Mouse (Mus musculus) forebrain, embryonic 16.5 days (tissue): ENCODE results near the gene Ntn1. TPM values are rescaled to one million over a fixed set of nuclear protein-coding genes. Genes with fewer than 3 reads are reported as not detected.
A peak's percentile ranks its signal among the peaks of the same experiment; 100 is the strongest.

Experiments
- ATAC-seq: fragments of 200-750 bp; cut with Nextera tagmentation; 2 replicates; pipeline ENCODE4 v1.8.0; 2017; ENCODE audit warnings: mild to moderate bottlenecking, moderate library complexity
- H3K27ac ChIP-seq: fragments of 300-500 bp; sonication (generic); 2 replicates; pipeline ENCODE4 v1.5.1; 2014; ENCODE audit warnings: low read length, control low read depth
- H3K27me3 ChIP-seq: fragments of 300-500 bp; sonication (generic); replicated peaks from 2 replicates; pipeline ENCODE4 v1.6.1; 2014; ENCODE audit warnings: low read length; ENCODE audit not compliant: control insufficient read depth, insufficient read depth
- H3K36me3 ChIP-seq: fragments of 300-500 bp; sonication (generic); 2 replicates; pipeline ENCODE4 v1.6.1; 2014; ENCODE audit not compliant: control insufficient read depth, insufficient read depth
- H3K4me1 ChIP-seq: fragments of 300-500 bp; sonication (generic); replicated peaks from 2 replicates; pipeline ENCODE4 v1.6.1; 2014; ENCODE audit warnings: low read length; ENCODE audit not compliant: control insufficient read depth, insufficient read depth
- H3K4me2 ChIP-seq: fragments of 300-500 bp; sonication (generic); 2 replicates; pipeline ENCODE4 v1.6.1; 2014; ENCODE audit warnings: mild to moderate bottlenecking, low read length, control low read depth
- H3K4me3 ChIP-seq: fragments of 300-500 bp; sonication (generic); replicated peaks from 2 replicates; pipeline ENCODE4 v1.5.1; 2014; ENCODE audit warnings: mild to moderate bottlenecking, low read length, control low read depth
- H3K9ac ChIP-seq: fragments of 300-500 bp; sonication (generic); replicated peaks from 2 replicates; pipeline ENCODE4 v1.6.1; 2014; ENCODE audit warnings: low read depth, low read length, control low read depth
- H3K9me3 ChIP-seq: fragments of 300-500 bp; sonication (generic); 2 replicates; pipeline ENCODE4 v1.6.1; 2016; ENCODE audit warnings: low read length; ENCODE audit not compliant: control insufficient read depth
- WGBS: fragments of 180-500 bp; shearing (Covaris S2); extraction: QIAGEN DNeasy Blood & Tissue Kit; methylation state at CpG from one replicate; pipeline ENCODE4 v1.1.7; 2014; 5-methylcytosine and 5-hydroxymethylcytosine counted together
- polyA plus RNA-seq: library from polyadenylated mRNA; unstranded; fragments of >200 nt; fragmentation: Nextera tagmentation; extraction: Ambion mirVana; gene quantifications from 2 replicates; pipeline ENCODE4 v1.2.1, GENCODE M21; 2015

Gene Ntn1
- polyA plus RNA-seq, 1 experiment from 2014 or later = 9.4 TPM

DNA sequence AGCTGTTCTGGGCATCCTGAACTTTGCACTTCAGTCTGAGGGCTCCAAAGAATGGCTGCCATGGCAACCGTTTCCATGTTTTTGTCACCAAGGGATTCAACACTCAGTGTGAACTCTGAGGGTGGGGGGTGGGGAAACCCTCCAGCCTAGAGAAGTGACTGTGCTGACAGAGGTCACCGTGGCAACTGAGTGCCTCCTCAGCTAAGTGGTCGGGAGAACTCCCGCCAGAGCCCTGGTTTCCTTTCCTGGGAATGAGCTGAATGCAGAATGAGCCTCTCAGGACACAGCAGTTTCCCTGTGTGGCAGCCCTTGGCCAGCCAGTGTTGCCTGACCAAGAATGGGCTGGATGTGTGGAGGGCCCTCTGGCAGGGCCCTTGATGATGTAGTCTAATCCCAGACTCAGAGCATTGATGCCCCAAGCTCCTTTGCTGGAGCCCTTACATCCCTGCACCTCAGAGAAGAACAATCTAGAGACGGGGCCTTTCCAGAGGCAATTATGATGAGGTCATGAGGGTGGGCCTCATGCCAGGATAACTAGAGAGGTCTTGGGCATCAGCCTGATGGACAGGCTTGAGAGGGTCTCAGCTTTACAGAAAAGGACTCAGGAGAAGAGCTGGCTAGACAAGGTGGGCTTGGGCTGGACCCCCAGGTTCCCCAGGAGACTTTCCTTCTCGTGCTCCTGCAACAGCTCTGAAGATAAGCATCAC is 185.3 kb downstream of the Ntn1 start:
- Histone ChIP-seq H3K4me1 (peaks cover 19% of the 10 kb centered on the region), H3K36me3 (no peaks in the 10 kb centered on the region), H3K9ac (no peak overlapping the region), H3K27ac (peak overlapping the region; percentile 63; the same call in 1 of the 2 replicates), H3K9me3 (no peaks in the 10 kb centered on the region), H3K4me2 (no peak overlapping the region), H3K27me3 (no peaks in the 10 kb centered on the region), H3K4me3 (no peak overlapping the region)
- peak; percentile 66 for ATAC-seq
- 12% methylated on average over 6 of the region's 6 CpGs for WGBS

- Histone ChIP-seq H3K9me3 (no peaks in the 10 kb centered on the region), H3K4me3 (no peak overlapping the region), H3K27me3 (no peaks in the 10 kb centered on the region), H3K9ac (no peak overlapping the region), H3K36me3 (no peaks in the 10 kb centered on the region), H3K4me1 (peaks cover 19% of the 10 kb centered on the region), H3K4me2 (no peak overlapping the region), H3K27ac (peak overlapping the region; percentile 41; the same call in 1 of the 2 replicates)
- WGBS = 54% methylated on average over 9 of the region's 9 CpGs
- no peak for ATAC-seq
Observed at GRCm38 (mm10) chr11:68214496-68215205, 186.0 kb downstream of the Ntn1 start.

DNA sequence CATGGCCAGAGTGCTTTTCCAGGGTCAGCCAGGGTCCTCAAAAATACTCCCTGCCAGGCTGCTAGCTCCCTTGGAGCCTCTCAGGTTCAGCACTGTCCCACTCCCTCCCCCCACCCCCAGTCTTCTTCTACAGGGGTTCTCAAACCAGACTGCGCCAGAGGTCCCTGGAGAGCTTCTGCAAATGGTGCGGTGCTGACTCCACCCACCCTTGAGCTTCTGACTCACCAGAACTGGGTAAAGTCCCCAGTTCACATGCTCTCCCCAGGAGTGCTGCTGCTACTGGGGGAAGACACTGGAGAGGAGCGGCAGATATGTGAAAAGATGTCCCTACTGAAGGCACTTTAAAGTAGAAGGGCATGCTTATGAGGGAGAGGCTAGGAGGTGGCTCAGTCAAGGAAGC is 186.7 kb downstream of the Ntn1 start:
- Histone ChIP-seq H3K4me2 (no peak overlapping the region), H3K27me3 (no peaks in the 10 kb centered on the region), H3K4me3 (no peak overlapping the region), H3K9me3 (no peaks in the 10 kb centered on the region), H3K9ac (no peak overlapping the region), H3K36me3 (no peaks in the 10 kb centered on the region), H3K27ac (no peak overlapping the region), H3K4me1 (peaks cover 19% of the 10 kb centered on the region)
- ATAC-seq = no peak
- WGBS = 78% methylated on average over 3 of the region's 3 CpGs

GRCm38 (mm10) chr11:68211924-68212578 is 188.6 kb downstream of the Ntn1 start:
- Histone ChIP-seq H3K9me3 (no peaks in the 10 kb centered on the region), H3K4me3 (no peak overlapping the region), H3K27me3 (no peaks in the 10 kb centered on the region), H3K9ac (no peak overlapping the region), H3K4me1 (peaks cover 19% of the 10 kb centered on the region), H3K27ac (no peak overlapping the region), H3K4me2 (no peak overlapping the region), H3K36me3 (no peaks in the 10 kb centered on the region)
- ATAC-seq = no peak
- 61% methylated on average over 8 of the region's 8 CpGs for WGBS

- no peak overlapping the region for H3K4me3 ChIP-seq
- no peak for ATAC-seq
- H3K27ac ChIP-seq = no peak overlapping the region
- H3K4me1 ChIP-seq = peaks cover 11% of the 10 kb centered on the region
- no peaks in the 10 kb centered on the region for H3K27me3 ChIP-seq
- WGBS = 96% methylated on average over 5 of the region's 5 CpGs
- H3K36me3 ChIP-seq = no peaks in the 10 kb centered on the region
- H3K9me3 ChIP-seq = no peaks in the 10 kb centered on the region
- no peak overlapping the region for H3K9ac ChIP-seq
- no peak overlapping the region for H3K4me2 ChIP-seq
Observed at GRCm38 (mm10) chr11:68210714-68211113, 189.9 kb downstream of the Ntn1 start.

DNA sequence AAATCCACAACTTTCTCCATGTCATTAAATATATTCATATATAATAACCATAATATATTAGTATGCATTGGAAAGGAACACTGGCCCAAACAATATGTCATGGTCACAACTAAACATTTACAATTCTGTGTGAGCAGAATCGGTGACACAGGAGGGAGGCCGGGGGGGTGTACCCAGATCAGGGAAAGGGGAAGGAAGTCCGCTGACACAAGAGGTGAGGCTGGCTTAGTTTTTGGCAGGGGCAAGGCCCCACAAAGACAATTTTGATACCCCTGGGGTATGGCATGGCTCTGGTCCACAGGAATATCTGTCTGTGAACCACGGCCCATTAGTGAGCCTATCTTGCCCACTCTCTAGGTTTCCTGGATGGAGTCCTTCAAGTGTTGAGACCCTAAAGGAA is 191.1 kb downstream of the Ntn1 start:
- Histone ChIP-seq H3K4me3 (no peak overlapping the region), H3K9ac (no peak overlapping the region), H3K27me3 (no peaks in the 10 kb centered on the region), H3K4me1 (no peaks in the 10 kb centered on the region; the same call in 1 of the 2 replicates), H3K36me3 (no peaks in the 10 kb centered on the region), H3K4me2 (no peak overlapping the region), H3K9me3 (no peaks in the 10 kb centered on the region), H3K27ac (no peak overlapping the region)
- ATAC-seq = no peak
- WGBS = 96% methylated on average over 4 of the region's 4 CpGs

DNA sequence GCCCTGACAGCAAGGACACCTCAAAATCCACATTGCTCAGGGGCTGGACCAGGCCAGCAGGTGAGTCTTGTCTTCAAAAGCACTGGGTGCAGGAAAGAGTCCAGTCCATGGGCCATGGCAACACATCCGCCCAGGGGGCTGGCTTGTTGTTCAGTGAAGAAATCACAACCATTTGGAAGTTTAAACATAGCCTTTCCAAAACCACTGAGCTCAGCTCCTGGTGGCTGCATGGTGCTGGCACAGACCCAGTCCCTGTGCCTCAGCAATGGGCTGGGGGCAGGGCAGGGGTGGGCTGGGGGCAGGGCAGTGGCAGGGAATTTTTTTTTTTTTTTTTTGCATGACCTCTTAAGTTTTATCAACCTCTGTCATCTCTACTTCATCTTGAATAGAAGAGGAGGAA is 192.0 kb downstream of the Ntn1 start:
- H3K4me3 ChIP-seq = no peak overlapping the region
- H3K4me1 ChIP-seq = no peaks in the 10 kb centered on the region; the same call in 1 of the 2 replicates
- no peaks in the 10 kb centered on the region for H3K9me3 ChIP-seq
- no peak overlapping the region for H3K4me2 ChIP-seq
- ATAC-seq = no peak
- no peaks in the 10 kb centered on the region for H3K27me3 ChIP-seq
- 71% methylated on average over 1 of the region's 1 CpGs for WGBS
- no peaks in the 10 kb centered on the region for H3K36me3 ChIP-seq
- H3K27ac ChIP-seq = no peak overlapping the region
- H3K9ac ChIP-seq = no peak overlapping the region

GRCm38 (mm10) chr11:68208023-68208422 is 192.6 kb downstream of the Ntn1 start:
- H3K9me3 ChIP-seq = no peaks in the 10 kb centered on the region
- ATAC-seq = no peak
- H3K36me3 ChIP-seq = no peaks in the 10 kb centered on the region
- H3K9ac ChIP-seq = no peak overlapping the region
- 91% methylated on average over 2 of the region's 2 CpGs for WGBS
- H3K4me2 ChIP-seq = no peak overlapping the region
- no peak overlapping the region for H3K4me3 ChIP-seq
- H3K4me1 ChIP-seq = no peaks in the 10 kb centered on the region; the same call in 1 of the 2 replicates
- no peaks in the 10 kb centered on the region for H3K27me3 ChIP-seq
- no peak overlapping the region for H3K27ac ChIP-seq

DNA sequence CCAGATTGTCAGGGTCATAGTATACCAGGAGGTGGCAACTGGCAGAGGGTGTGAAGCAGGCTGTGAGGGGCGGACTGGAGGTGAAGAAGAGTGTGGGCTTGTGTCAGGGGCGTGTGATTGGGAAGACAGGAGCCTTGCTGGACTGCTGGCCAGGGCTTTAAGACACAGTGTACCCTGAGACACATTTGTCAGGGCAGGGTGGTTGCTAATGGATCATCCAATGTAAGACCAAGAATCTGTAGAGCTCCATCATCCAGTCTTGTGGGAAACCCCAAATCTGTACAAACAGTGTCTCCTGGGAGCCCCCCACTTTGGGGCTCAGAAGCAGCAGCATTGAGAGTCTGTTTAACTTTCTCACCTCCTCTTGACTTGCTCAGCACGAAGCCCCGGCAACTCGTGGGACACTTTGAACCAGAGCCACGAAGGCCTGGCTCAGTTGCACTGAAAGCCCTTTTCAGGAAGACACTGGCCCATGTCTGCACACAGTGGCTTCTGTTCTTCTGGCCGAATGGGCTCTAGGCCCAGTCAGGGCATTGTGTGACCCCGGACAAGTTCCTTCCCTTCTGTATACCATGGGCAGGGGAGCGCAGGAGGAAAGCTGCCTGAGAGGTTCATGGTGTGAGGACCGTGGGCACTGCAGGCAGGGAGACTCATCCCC is 194.9 kb downstream of the Ntn1 start:
- H3K27me3 ChIP-seq = no peaks in the 10 kb centered on the region
- no peak for ATAC-seq
- no peaks in the 10 kb centered on the region for H3K9me3 ChIP-seq
- no peak overlapping the region for H3K4me2 ChIP-seq
- H3K4me1 ChIP-seq = no peaks in the 10 kb centered on the region; the same call in 1 of the 2 replicates
- H3K27ac ChIP-seq = no peak overlapping the region
- no peaks in the 10 kb centered on the region for H3K36me3 ChIP-seq
- H3K4me3 ChIP-seq = no peak overlapping the region
- WGBS = 80% methylated on average over 10 of the region's 10 CpGs
- H3K9ac ChIP-seq = no peak overlapping the region
